Mouse (Mus musculus): ENCODE results near the gene Pglyrp1. TPM values are rescaled to one million over a fixed set of nuclear protein-coding genes. Genes with fewer than 3 reads are reported as not detected.
"Not testable (repeated sequence)": the region's sequence is repeated elsewhere in the genome, so short reads cannot be mapped to it uniquely, and the experiment has no call there.

The Pglyrp1 gene
- 1.6 and 3.0 TPM in 2 replicates for polyA plus RNA-seq (2015; fragmentation: Nextera tagmentation; extraction: Ambion mirVana)

GRCm38 (mm10) chr7:18871031-18871430 lies at the start of gene Pglyrp1:
Gene Pglyrp1 (plus strand): TSS chr7:18871331.
- not testable (repeated sequence) for H3K27ac ChIP-seq, H3K36me3 ChIP-seq

GRCm38 (mm10) chr7:18821507-18821906 lies 49.6 kb upstream of the Pglyrp1 start, which contains the start of gene Psg17:
Gene Psg17 (minus strand): TSS chr7:18821607.
- Histone ChIP-seq H3K4me1 (replicated peaks) (no peaks in the 10 kb centered on the region), H3K9me3 (replicated peaks) (no peaks in the 10 kb centered on the region), H3K4me2 (no peak within 1 kb of the TSS), H3K9ac (no peak within 1 kb of the TSS), H3K27me3 (no peaks in the 10 kb centered on the region), H3K4me3 (no peak within 1 kb of the TSS), H3K36me3 (no peaks in the 10 kb centered on the region), H3K27ac (no peak within 1 kb of the TSS)
- 45% methylated on average over 3 of the region's 3 CpGs for WGBS
- no peak for ATAC-seq (replicated peaks; ENCODE audit: insufficient number of reproducible peaks, insufficient read depth, low FRiP score, low read depth)

More at GRCm38 (mm10) chr7:18871031-18871430, at the start of gene Pglyrp1:
- not testable (repeated sequence) for H3K9ac ChIP-seq; H3K4me2 ChIP-seq; H3K4me3 ChIP-seq; H3K9me3 ChIP-seq (replicated peaks); ATAC-seq (replicated peaks; ENCODE audit: insufficient number of reproducible peaks, insufficient read depth, low FRiP score, low read depth); H3K4me1 ChIP-seq (replicated peaks)
- H3K27me3 ChIP-seq, result peaks cover 16% of the 10 kb centered on the region
- 89% methylated on average over 1 of the region's 8 CpGs for WGBS

DNA sequence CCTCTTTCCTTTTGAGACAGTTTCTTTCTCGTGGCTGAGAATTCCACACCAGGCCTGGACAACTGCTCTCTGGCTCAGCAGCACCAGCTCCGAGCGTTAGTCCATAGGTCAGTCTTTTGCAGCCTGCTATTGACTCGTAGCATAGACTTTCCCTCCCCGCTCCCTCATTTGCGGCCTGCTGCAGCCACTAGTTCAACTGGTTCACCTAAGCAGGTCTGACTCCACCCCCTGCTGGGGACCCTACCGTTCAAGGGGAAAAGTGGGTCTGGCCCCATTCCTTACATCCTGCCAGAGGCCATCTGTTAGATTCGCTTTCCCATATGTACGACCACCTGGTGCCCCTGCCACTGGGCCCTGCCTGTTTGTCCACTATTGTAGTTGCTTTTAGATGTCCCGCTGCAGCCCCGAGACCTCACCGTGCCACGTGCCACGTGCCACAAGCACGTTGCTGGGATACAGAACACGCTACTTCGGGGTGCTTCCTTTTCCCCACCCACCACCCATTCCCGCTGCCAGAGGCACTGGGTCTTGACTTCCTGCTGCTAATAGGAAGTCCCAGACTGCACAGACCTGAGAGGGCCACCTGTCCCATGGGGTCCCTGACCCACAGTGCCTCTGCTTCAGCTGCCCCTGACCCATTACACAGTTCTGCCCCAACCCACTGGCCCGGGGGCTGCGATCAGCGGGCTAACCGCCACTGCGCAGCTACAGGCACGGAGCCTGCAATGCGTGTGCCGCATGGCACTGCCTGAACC lies 43.2 kb upstream of the Pglyrp1 start:
- Histone ChIP-seq H3K4me3 (no peak overlapping the region), H3K4me1 (replicated peaks) (no peaks in the 10 kb centered on the region), H3K9ac (no peak overlapping the region), H3K27ac (no peak overlapping the region), H3K9me3 (replicated peaks) (no peaks in the 10 kb centered on the region), H3K36me3 (no peaks in the 10 kb centered on the region), H3K27me3 (no peaks in the 10 kb centered on the region), H3K4me2 (no peak overlapping the region)
- 58% methylated on average over 26 of the region's 26 CpGs for WGBS
- ATAC-seq (replicated peaks; ENCODE audit: insufficient number of reproducible peaks, insufficient read depth, low FRiP score, low read depth), result no peak

GRCm38 (mm10) chr7:18828592-18828991 lies 42.5 kb upstream of the Pglyrp1 start:
- Histone ChIP-seq H3K9ac (no peak overlapping the region), H3K27me3 (no peaks in the 10 kb centered on the region), H3K36me3 (no peaks in the 10 kb centered on the region), H3K9me3 (replicated peaks) (no peaks in the 10 kb centered on the region), H3K4me1 (replicated peaks) (no peaks in the 10 kb centered on the region), H3K4me3 (no peak overlapping the region), H3K27ac (no peak overlapping the region), H3K4me2 (no peak overlapping the region)
- no peak for ATAC-seq (replicated peaks; ENCODE audit: insufficient number of reproducible peaks, insufficient read depth, low FRiP score, low read depth)
- 53% methylated on average over 9 of the region's 9 CpGs for WGBS

- no peak overlapping the region for H3K4me3 ChIP-seq
- H3K4me1 ChIP-seq (replicated peaks), result no peaks in the 10 kb centered on the region
- H3K27me3 ChIP-seq, result no peaks in the 10 kb centered on the region
- no peak for ATAC-seq (replicated peaks; ENCODE audit: insufficient number of reproducible peaks, insufficient read depth, low FRiP score, low read depth)
- H3K4me2 ChIP-seq, result no peak overlapping the region
- H3K36me3 ChIP-seq, result no peaks in the 10 kb centered on the region
- H3K27ac ChIP-seq, result no peak overlapping the region
- H3K9ac ChIP-seq, result no peak overlapping the region
- 88% methylated on average over 7 of the region's 7 CpGs for WGBS
- H3K9me3 ChIP-seq (replicated peaks), result no peaks in the 10 kb centered on the region
Observed at GRCm38 (mm10) chr7:18829545-18829944, 41.6 kb upstream of the Pglyrp1 start.

- H3K4me1 ChIP-seq (replicated peaks), result no peaks in the 10 kb centered on the region
- no peaks in the 10 kb centered on the region for H3K36me3 ChIP-seq
- H3K4me2 ChIP-seq, result no peak overlapping the region
- no peaks in the 10 kb centered on the region for H3K27me3 ChIP-seq
- ATAC-seq (replicated peaks; ENCODE audit: insufficient number of reproducible peaks, insufficient read depth, low FRiP score, low read depth), result no peak
- no peak overlapping the region for H3K27ac ChIP-seq
- WGBS, result 34% methylated on average over 13 of the region's 13 CpGs
- H3K9me3 ChIP-seq (replicated peaks), result no peaks in the 10 kb centered on the region
- no peak overlapping the region for H3K4me3 ChIP-seq
- no peak overlapping the region for H3K9ac ChIP-seq
Observed at GRCm38 (mm10) chr7:18832298-18832697, 38.8 kb upstream of the Pglyrp1 start.

- H3K27me3 ChIP-seq, result no peaks in the 10 kb centered on the region
- H3K4me3 ChIP-seq, result peak within 1 kb of the TSS; percentile 45
- peak within 1 kb of the TSS; percentile 61 for H3K4me2 ChIP-seq
- peak within 1 kb of the TSS; percentile 47 for H3K9ac ChIP-seq
- H3K36me3 ChIP-seq, result no peaks in the 10 kb centered on the region
- peaks cover 4% of the 10 kb centered on the region for H3K4me1 ChIP-seq (replicated peaks)
- peak within 1 kb of the TSS; percentile 76 for H3K27ac ChIP-seq
- WGBS, result 12% methylated on average over 3 of the region's 3 CpGs
- no peak; the same call in 1 of the 2 replicates for ATAC-seq (replicated peaks; ENCODE audit: insufficient number of reproducible peaks, insufficient read depth, low FRiP score, low read depth)
- no peaks in the 10 kb centered on the region for H3K9me3 ChIP-seq (replicated peaks)
Observed at GRCm38 (mm10) chr7:18839865-18840264, 31.3 kb upstream of the Pglyrp1 start, which contains the start of gene Mill2. Gene Mill2 (plus strand): TSS chr7:18839966.

- ATAC-seq (replicated peaks; ENCODE audit: insufficient number of reproducible peaks, insufficient read depth, low FRiP score, low read depth), result peak; percentile 77
- Histone ChIP-seq H3K27ac (peak overlapping the region; percentile 76), H3K9ac (peak overlapping the region; percentile 47), H3K4me3 (peak overlapping the region; percentile 45), H3K9me3 (replicated peaks) (no peaks in the 10 kb centered on the region), H3K4me1 (replicated peaks) (peaks cover 4% of the 10 kb centered on the region), H3K4me2 (peak overlapping the region; percentile 61), H3K36me3 (no peaks in the 10 kb centered on the region), H3K27me3 (no peaks in the 10 kb centered on the region)
- WGBS, result 4% methylated on average over 14 of the region's 17 CpGs
Observed at GRCm38 (mm10) chr7:18840386-18841173, 30.6 kb upstream of the Pglyrp1 start.

DNA sequence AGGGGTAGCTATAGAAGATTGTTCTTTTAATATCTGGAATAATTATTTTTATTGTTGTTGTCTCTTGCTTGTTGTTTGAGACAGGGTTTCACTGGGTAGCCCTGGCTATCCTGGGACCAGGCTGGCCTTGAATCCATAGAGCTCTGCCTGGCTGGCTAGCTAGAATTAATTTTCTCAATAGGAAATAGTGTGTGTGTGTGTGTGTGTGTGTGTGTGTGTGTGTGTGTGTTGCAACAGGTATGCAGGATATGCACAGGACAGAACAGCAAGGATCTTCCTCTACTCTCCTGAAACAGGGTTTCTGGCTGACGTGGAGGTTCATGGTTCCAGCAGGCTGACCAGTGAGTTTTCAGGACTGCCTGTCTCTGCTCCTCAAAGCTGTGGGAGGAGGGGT lies 30.0 kb upstream of the Pglyrp1 start:
- H3K9ac ChIP-seq, result 0 out of 2 replicates have a peak overlapping the region, but pooled peaks have one; percentile 33
- ATAC-seq (replicated peaks; ENCODE audit: insufficient number of reproducible peaks, insufficient read depth, low FRiP score, low read depth), result no peak
- H3K9me3 ChIP-seq (replicated peaks), result no peaks in the 10 kb centered on the region
- peak overlapping the region; percentile 61 for H3K4me2 ChIP-seq
- H3K4me3 ChIP-seq, result peak overlapping the region; percentile 45
- peaks cover 4% of the 10 kb centered on the region for H3K4me1 ChIP-seq (replicated peaks)
- no peaks in the 10 kb centered on the region for H3K36me3 ChIP-seq
- no peaks in the 10 kb centered on the region for H3K27me3 ChIP-seq
- 85% methylated on average over 1 of the region's 1 CpGs for WGBS
- no peak overlapping the region; the same call in 1 of the 2 replicates for H3K27ac ChIP-seq

DNA sequence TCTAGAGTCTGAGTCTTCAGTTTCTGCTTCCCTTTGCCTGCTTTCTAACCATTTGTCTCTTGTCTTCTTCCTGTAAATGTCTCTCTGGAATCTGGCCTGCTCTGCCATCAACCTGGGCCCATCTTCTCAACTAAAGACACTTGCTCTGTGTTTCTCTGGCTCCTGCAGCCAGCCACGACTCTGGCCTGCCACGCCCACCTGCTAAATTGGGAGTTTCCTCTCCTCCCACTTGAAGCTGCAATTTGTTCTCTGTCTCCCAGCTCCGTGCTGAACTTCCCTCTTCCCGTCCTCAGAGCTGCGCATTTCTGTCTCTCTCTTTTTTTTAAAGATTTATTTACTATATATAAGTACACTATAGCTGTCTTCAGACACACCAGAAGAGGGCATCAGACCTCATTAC lies 26.3 kb upstream of the Pglyrp1 start:
- Histone ChIP-seq H3K4me3 (no peak overlapping the region), H3K9ac (no peak overlapping the region), H3K9me3 (replicated peaks) (no peaks in the 10 kb centered on the region), H3K27ac (no peak overlapping the region), H3K27me3 (no peaks in the 10 kb centered on the region), H3K4me2 (no peak overlapping the region), H3K4me1 (replicated peaks) (peaks cover 4% of the 10 kb centered on the region), H3K36me3 (no peaks in the 10 kb centered on the region)
- 27% methylated on average over 5 of the region's 5 CpGs for WGBS
- no peak for ATAC-seq (replicated peaks; ENCODE audit: insufficient number of reproducible peaks, insufficient read depth, low FRiP score, low read depth)

DNA sequence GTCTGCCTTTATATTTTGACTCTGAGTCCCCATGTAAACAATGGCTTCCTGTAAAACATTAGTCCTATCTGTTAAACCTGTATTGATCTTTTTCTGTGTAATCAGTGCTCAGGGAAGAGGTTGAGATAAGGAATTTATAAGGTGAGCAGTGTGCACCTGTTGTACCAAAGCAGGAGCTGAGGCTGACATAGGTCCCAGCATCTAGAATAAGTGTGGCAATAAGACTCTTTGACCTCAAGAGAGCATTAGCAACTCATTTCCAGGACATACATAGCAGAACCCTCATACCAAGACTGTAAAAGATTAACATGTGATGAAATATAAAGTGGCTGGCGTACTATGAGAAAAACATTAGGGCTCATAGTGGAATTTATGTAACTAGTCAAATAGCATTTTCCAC lies 22.7 kb upstream of the Pglyrp1 start:
- no peak for ATAC-seq (replicated peaks; ENCODE audit: insufficient number of reproducible peaks, insufficient read depth, low FRiP score, low read depth)
- Histone ChIP-seq H3K4me3 (no peak overlapping the region), H3K27ac (no peak overlapping the region), H3K9ac (no peak overlapping the region), H3K9me3 (replicated peaks) (no peaks in the 10 kb centered on the region), H3K4me1 (replicated peaks) (no peaks in the 10 kb centered on the region), H3K36me3 (no peaks in the 10 kb centered on the region), H3K4me2 (no peak overlapping the region), H3K27me3 (no peaks in the 10 kb centered on the region)
- WGBS, result 78% methylated on average over 1 of the region's 1 CpGs

All from heart, embryonic 15.5 days (tissue).